Mouse (Mus musculus) midbrain, postnatal 0 days (tissue): Measurements from ENCODE around the gene Med29. TPM values are rescaled to one million over a fixed set of nuclear protein-coding genes. Genes with fewer than 3 reads are reported as not detected.

ENCODE experiments used
- ATAC-seq: fragments of 200-750 bp; cut with Nextera tagmentation; 2 replicates; pipeline ENCODE4 v1.8.0; 2017; ENCODE audit warnings: moderate number of reproducible peaks, mild to moderate bottlenecking, moderate TSS enrichment, moderate library complexity; ENCODE audit not compliant: low FRiP score
- DNase-seq: peaks from one replicate; pipeline ENCODE4 v3.0.0-alpha.2; 2015; ENCODE audit warnings: low spot score
- H3K27ac ChIP-seq: fragments of 300-500 bp; sonication (generic); 2 replicates; pipeline ENCODE4 v1.5.1; 2014; ENCODE audit warnings: low read depth, mild to moderate bottlenecking, low read length, mixed read lengths
- H3K27me3 ChIP-seq: fragments of 300-500 bp; sonication (generic); 2 replicates; pipeline ENCODE4 v1.6.1; 2014; ENCODE audit warnings: low read length, control low read depth, mixed read lengths; ENCODE audit not compliant: insufficient read depth
- H3K36me3 ChIP-seq: fragments of 300-500 bp; sonication (generic); 2 replicates; pipeline ENCODE4 v1.6.1; 2014; ENCODE audit warnings: low read length, control low read depth, mixed read lengths; ENCODE audit not compliant: insufficient read depth
- H3K4me1 ChIP-seq: fragments of 300-500 bp; sonication (generic); 2 replicates; pipeline ENCODE4 v1.6.1; 2014; ENCODE audit warnings: mild to moderate bottlenecking, control low read depth, antibody characterized with exemption, low read length, mixed read lengths; ENCODE audit not compliant: insufficient read depth
- H3K4me2 ChIP-seq: fragments of 300-500 bp; sonication (generic); 2 replicates; pipeline ENCODE4 v1.6.1; 2014; ENCODE audit warnings: low read depth, mild to moderate bottlenecking, low read length, mixed read lengths; ENCODE audit not compliant: poor library complexity, severe bottlenecking
- H3K4me3 ChIP-seq: fragments of 300-500 bp; sonication (generic); 2 replicates; pipeline ENCODE4 v1.5.1; 2014; ENCODE audit warnings: low read depth, mild to moderate bottlenecking, low read length, moderate library complexity
- H3K9ac ChIP-seq: fragments of 300-500 bp; sonication (generic); replicated peaks from 2 replicates; pipeline ENCODE4 v1.6.1; 2014; ENCODE audit warnings: mild to moderate bottlenecking, low read length, moderate library complexity, mixed read lengths; ENCODE audit not compliant: poor library complexity, severe bottlenecking
- H3K9me3 ChIP-seq: fragments of 300-500 bp; sonication (generic); 2 replicates; pipeline ENCODE4 v1.6.1; 2016; ENCODE audit warnings: low read length, control low read depth
- CTCF ChIP-seq: IDR thresholded peaks from 2 replicates; pipeline ENCODE4 v1.5.1; 2016; ENCODE audit warnings: antibody characterized with exemption, mild to moderate bottlenecking
- WGBS: fragments of 180-500 bp; shearing (Covaris S2); extraction: QIAGEN DNeasy Blood & Tissue Kit; methylation state at CpG from one replicate; pipeline ENCODE4 v1.1.7; 2014; 5-methylcytosine and 5-hydroxymethylcytosine counted together
- polyA plus RNA-seq: library from polyadenylated mRNA; unstranded; fragments of >200 nt; fragmentation: Nextera tagmentation; extraction: Ambion mirVana; gene quantifications from 2 replicates; pipeline ENCODE4 v1.2.1, GENCODE M21; 2015
- total RNA-seq: library from RNA; depleted of rRNA; stranded (reverse); fragments of >200 nt; gene quantifications from 2 replicates; pipeline ENCODE4 v1.2.3, GENCODE M21; 2014

Gene Med29
- total and polyA plus RNA-seq, 2 experiments from 2014 or later: 37.9 to 41.6 TPM

GRCm38 (mm10) chr7:28381017-28381790 is 11.3 kb downstream of the Med29 start:
- Histone ChIP-seq H3K4me3 (peak overlapping the region; percentile 12; the same call in 1 of the 2 replicates), H3K9ac (0 out of 2 replicates have a peak overlapping the region, but pooled peaks have one; percentile 36), H3K36me3 (peaks cover 5% of the 10 kb centered on the region; the same call in 1 of the 2 replicates), H3K9me3 (no peaks in the 10 kb centered on the region), H3K4me2 (peak overlapping the region; percentile 38), H3K27me3 (no peaks in the 10 kb centered on the region), H3K27ac (peak overlapping the region; percentile 52), H3K4me1 (peaks cover 4% of the 10 kb centered on the region; the same call in 1 of the 2 replicates)
- DNase-seq: peak; percentile 42
- 6% methylated on average over 30 of the region's 30 CpGs for WGBS
- ATAC-seq: no peak
- TF ChIP-seq CTCF: no peak

- Histone ChIP-seq H3K36me3 (no peaks in the 10 kb centered on the region), H3K9me3 (no peaks in the 10 kb centered on the region), H3K9ac (peak within 1 kb of the TSS; percentile 60), H3K27me3 (no peaks in the 10 kb centered on the region), H3K4me3 (peak within 1 kb of the TSS; percentile 49), H3K4me2 (peak within 1 kb of the TSS; percentile 76), H3K27ac (peak within 1 kb of the TSS; percentile 47), H3K4me1 (peaks cover 8% of the 10 kb centered on the region; the same call in 1 of the 2 replicates)
- DNase-seq (no peak), ATAC-seq (no peak)
- 54% methylated on average over 17 of the region's 17 CpGs for WGBS
- no peak for TF ChIP-seq CTCF
Measured at GRCm38 (mm10) chr7:28380237-28381016, 12.1 kb downstream of the Med29 start, which contains the start of gene Zfp36. Zfp36 (minus strand) TSS chr7:28380253.

GRCm38 (mm10) chr7:28378769-28379651 is 13.5 kb downstream of the Med29 start:
- H3K36me3 ChIP-seq: no peaks in the 10 kb centered on the region
- peak overlapping the region; percentile 47 for H3K27ac ChIP-seq
- H3K9ac ChIP-seq: peak overlapping the region; percentile 60
- H3K9me3 ChIP-seq: no peaks in the 10 kb centered on the region
- WGBS: 2% methylated on average over 53 of the region's 53 CpGs
- H3K4me2 ChIP-seq: peak overlapping the region; percentile 76
- H3K4me3 ChIP-seq: peak overlapping the region; percentile 49
- DNase-seq: peak; percentile 82
- TF ChIP-seq CTCF: no peak
- H3K27me3 ChIP-seq: no peaks in the 10 kb centered on the region
- peaks cover 8% of the 10 kb centered on the region; the same call in 1 of the 2 replicates for H3K4me1 ChIP-seq
- ATAC-seq: peak; percentile 28; the same call in 1 of the 2 replicates

DNA sequence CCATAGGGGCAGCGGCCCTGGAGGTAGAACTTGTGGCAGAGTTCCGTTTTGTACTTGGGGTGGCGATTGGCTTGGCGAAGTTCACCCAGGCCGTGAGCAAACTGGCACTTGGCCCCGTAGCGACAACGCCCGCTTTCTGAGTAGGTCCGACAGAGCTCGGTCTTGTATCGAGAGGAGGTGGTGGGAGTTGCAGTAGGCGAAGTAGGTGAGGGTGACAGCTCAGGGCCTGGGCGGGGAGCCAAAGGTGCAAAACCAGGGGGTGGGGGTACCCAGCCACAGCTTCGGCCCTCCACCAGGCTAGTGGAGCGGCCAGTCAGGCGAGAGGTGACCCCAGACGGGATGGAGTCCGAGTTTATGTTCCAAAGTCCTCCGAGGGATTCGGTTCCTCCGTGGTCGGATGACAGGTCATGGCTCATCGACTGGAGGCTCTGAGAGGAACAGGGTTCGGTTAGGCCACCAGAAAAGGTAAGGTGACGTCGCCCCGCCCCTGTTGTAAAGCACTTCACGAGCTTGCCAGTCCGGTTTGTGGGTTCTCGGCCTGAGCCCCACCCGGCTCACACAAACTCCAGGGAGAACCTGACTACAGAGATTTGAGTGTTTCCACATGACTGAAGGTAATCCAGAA is 14.3 kb downstream of the Med29 start:
- Histone ChIP-seq H3K9ac (peak overlapping the region; percentile 60), H3K4me3 (peak overlapping the region; percentile 49), H3K27me3 (no peaks in the 10 kb centered on the region), H3K36me3 (no peaks in the 10 kb centered on the region), H3K9me3 (no peaks in the 10 kb centered on the region), H3K4me1 (peaks cover 8% of the 10 kb centered on the region; the same call in 1 of the 2 replicates), H3K4me2 (peak overlapping the region; percentile 76), H3K27ac (0 out of 2 replicates have a peak overlapping the region, but pooled peaks have one; percentile 47)
- no peak for TF ChIP-seq CTCF
- DNase-seq (no peak), ATAC-seq (no peak)
- WGBS: 51% methylated on average over 32 of the region's 32 CpGs
